ENCODE assay signal across 8 mouse cellular contexts in genomic region chr10:10597495-10597894, GRCm38 (mm10). TPM values are rescaled to one million over a fixed set of nuclear protein-coding genes. Genes with fewer than 3 reads are reported as not detected.
DNase-seq lines count a peak whose midpoint lies in the region; ATAC-seq and TF ChIP-seq lines count a peak whose summit lies in the region.
"Not testable (repeated sequence)": the region's sequence is repeated elsewhere in the genome, so short reads cannot be mapped to it uniquely, and the experiment has no call there.
"Had no signal": no experiment of that assay in that cellular context is flagged by ENCODE, and none has a peak within 500 bp of the region (broad histone marks: within the 10 kb centered on the region; RNA-seq: fewer than 3 reads in every experiment).

No protein-coding gene starts in this region.

- not testable (repeated sequence) for H3K4me1 ChIP-seq in intestine, postnatal 0 days (replicated peaks; ENCODE audit: control insufficient read depth, insufficient read depth, low read length); lung, embryonic 14.5 days (ENCODE audit: insufficient read depth); stomach, postnatal 0 days (replicated peaks; ENCODE audit: control insufficient read depth, insufficient read depth)

- H3K36me3 ChIP-seq in intestine, postnatal 0 days (ENCODE audit: control insufficient read depth, insufficient read depth); lung, embryonic 14.5 days (ENCODE audit: insufficient read depth); stomach, postnatal 0 days (ENCODE audit: control insufficient read depth, insufficient read depth, low read length): not testable (repeated sequence)

- not testable (repeated sequence) for H3K4me3 ChIP-seq in intestine, postnatal 0 days (ENCODE audit: low read depth, low read length); lung, embryonic 14.5 days (ENCODE audit: low read depth, low read length); stomach, postnatal 0 days (ENCODE audit: low read depth, low read length)

- H3K9me3 ChIP-seq in intestine, postnatal 0 days (ENCODE audit: control insufficient read depth); lung, embryonic 14.5 days (ENCODE audit: low read depth, low read length); stomach, postnatal 0 days (ENCODE audit: control insufficient read depth, low read length): not testable (repeated sequence)

- WGBS in intestine, postnatal 0 days, result 81% methylated on average over 2 of the region's 2 CpGs
- 85% methylated on average over 2 of the region's 2 CpGs for WGBS in lung, embryonic 14.5 days
- WGBS in stomach, postnatal 0 days, result 85% methylated on average over 2 of the region's 2 CpGs

- ATAC-seq in cerebellum, adult (ENCODE audit: insufficient number of reproducible peaks, low FRiP score, low TSS enrichment), result 0 out of 2 replicates have a peak, but pooled peaks have one; percentile 56
- peak; percentile 65 for ATAC-seq in frontal cortex, adult (ENCODE audit: low TSS enrichment)
- not testable (repeated sequence) for ATAC-seq in intestine, postnatal 0 days; lung, embryonic 14.5 days (ENCODE audit: insufficient read depth); stomach, postnatal 0 days (ENCODE audit: low FRiP score, low TSS enrichment)

- H3K27ac ChIP-seq in intestine, postnatal 0 days (ENCODE audit: low read depth, low read length); lung, embryonic 14.5 days (ENCODE audit: low read depth); stomach, postnatal 0 days (replicated peaks): not testable (repeated sequence)

- not testable (repeated sequence) for H3K27me3 ChIP-seq in intestine, postnatal 0 days (replicated peaks; ENCODE audit: control insufficient read depth, insufficient read depth, low read length); lung, embryonic 14.5 days (ENCODE audit: insufficient read depth, low read length); stomach, postnatal 0 days (ENCODE audit: control insufficient read depth, insufficient read depth, low read length)

- not testable (repeated sequence) for TF ChIP-seq EP300 in stomach, postnatal 0 days (optimal IDR thresholded peaks at IDR 0.05)

- TF ChIP-seq CTCF in intestine, postnatal 0 days (IDR thresholded peaks at IDR 0.05; ENCODE audit: low read depth), result peak; percentile 23; the same call in 1 of the 2 replicates
- peak; percentile 4; the same call in 1 of the 2 replicates for TF ChIP-seq CTCF in lung, embryonic 14.5 days (IDR thresholded peaks at IDR 0.05; ENCODE audit: low read depth)
- peak; percentile 42 for TF ChIP-seq CTCF in stomach, postnatal 0 days (IDR thresholded peaks at IDR 0.05; ENCODE audit: low read depth)

- peak; percentile 24 for DNase-seq in cerebellum, adult 9-10 months
- peak; percentile 32 to 49 for DNase-seq in cerebellum, postnatal 14 days
- not testable (repeated sequence) for DNase-seq in lung, embryonic 14.5 days; stomach, postnatal 0 days (ENCODE audit: low spot score)

- H3K9ac ChIP-seq in intestine, postnatal 0 days (ENCODE audit: low read depth, low read length); lung, embryonic 14.5 days; stomach, postnatal 0 days (ENCODE audit: low read length): not testable (repeated sequence)

- H3K4me2 ChIP-seq in intestine, postnatal 0 days (replicated peaks; ENCODE audit: low read depth); lung, embryonic 14.5 days; stomach, postnatal 0 days (replicated peaks; ENCODE audit: low read depth): not testable (repeated sequence)

RNA-seq across cellular contexts. Expression of gene Rab32, which starts 39.4 kb away (rescaled TPM):
- polyA plus RNA-seq in intestine, postnatal 0 days (2015; fragmentation: Nextera tagmentation; extraction: Ambion mirVana), result 28.0 and 28.5 TPM in 2 replicates
- 25.7 and 26.2 TPM in 2 replicates for polyA plus RNA-seq in lung, embryonic 14.5 days (2014; fragmentation: Nextera tagmentation; extraction: Ambion mirVana)
- 20.1 and 20.8 TPM in 2 replicates for polyA plus RNA-seq in stomach, postnatal 0 days (2015; fragmentation: Nextera tagmentation; extraction: Ambion mirVana)
- polyA plus RNA-seq: G1E had no signal
